Mouse (Mus musculus): ENCODE measurements around the gene Lnx1. TPM values are rescaled to one million over a fixed set of nuclear protein-coding genes. Genes with fewer than 3 reads are reported as not detected.

Lnx1 gene
- polyA plus RNA-seq, 1 experiment from 2014 or later: 1.5 TPM

- H3K9me3 ChIP-seq: no peaks in the 10 kb centered on the region
- ATAC-seq (ENCODE audit: insufficient number of reproducible peaks, insufficient read depth, low FRiP score, low TSS enrichment, low read depth): no peak
- H3K27me3 ChIP-seq: no peaks in the 10 kb centered on the region
- H3K36me3 ChIP-seq: no peaks in the 10 kb centered on the region
- 86% methylated on average over 9 of the region's 9 CpGs for WGBS
- no peak overlapping the region for H3K9ac ChIP-seq (replicated peaks)
- H3K4me2 ChIP-seq: no peak overlapping the region
- peaks cover 22% of the 10 kb centered on the region for H3K4me1 ChIP-seq (replicated peaks)
- no peak overlapping the region for H3K27ac ChIP-seq
- no peak overlapping the region for H3K4me3 ChIP-seq (replicated peaks)
Measured at GRCm38 (mm10) chr5:74697534-74697933, 5.2 kb downstream of the Lnx1 start.

- ATAC-seq (ENCODE audit: insufficient number of reproducible peaks, insufficient read depth, low FRiP score, low TSS enrichment, low read depth): peak; percentile 54; the same call in 1 of the 2 replicates
- H3K27ac ChIP-seq: peak overlapping the region; percentile 66
- no peak overlapping the region for H3K9ac ChIP-seq (replicated peaks)
Measured at GRCm38 (mm10) chr5:74694390-74694801, 8.3 kb downstream of the Lnx1 start.

GRCm38 (mm10) chr5:74693836-74694235 lies 8.9 kb downstream of the Lnx1 start:
- ATAC-seq (ENCODE audit: insufficient number of reproducible peaks, insufficient read depth, low FRiP score, low TSS enrichment, low read depth): no peak
- Histone ChIP-seq H3K36me3 (no peaks in the 10 kb centered on the region), H3K4me3 (replicated peaks) (no peak overlapping the region)

More at GRCm38 (mm10) chr5:74694390-74694801, 8.3 kb downstream of the Lnx1 start:
- no peaks in the 10 kb centered on the region for H3K27me3 ChIP-seq
- 11% methylated on average over 7 of the region's 7 CpGs for WGBS
- no peaks in the 10 kb centered on the region for H3K9me3 ChIP-seq
- H3K4me3 ChIP-seq (replicated peaks): no peak overlapping the region
- H3K4me1 ChIP-seq (replicated peaks): peaks cover 30% of the 10 kb centered on the region
- 0 out of 2 replicates have a peak overlapping the region, but pooled peaks have one; percentile 13 for H3K4me2 ChIP-seq
- no peaks in the 10 kb centered on the region for H3K36me3 ChIP-seq

GRCm38 (mm10) chr5:74692411-74693090 lies 10.2 kb downstream of the Lnx1 start:
- Histone ChIP-seq H3K9me3 (no peaks in the 10 kb centered on the region), H3K9ac (replicated peaks) (no peak overlapping the region), H3K27ac (no peak overlapping the region), H3K4me2 (no peak overlapping the region), H3K36me3 (no peaks in the 10 kb centered on the region), H3K4me1 (replicated peaks) (peaks cover 30% of the 10 kb centered on the region), H3K27me3 (no peaks in the 10 kb centered on the region), H3K4me3 (replicated peaks) (no peak overlapping the region)
- WGBS: 85% methylated on average over 6 of the region's 6 CpGs
- no peak for ATAC-seq (ENCODE audit: insufficient number of reproducible peaks, insufficient read depth, low FRiP score, low TSS enrichment, low read depth)

More at GRCm38 (mm10) chr5:74693836-74694235, 8.9 kb downstream of the Lnx1 start:
- no peak overlapping the region for H3K4me2 ChIP-seq
- no peaks in the 10 kb centered on the region for H3K9me3 ChIP-seq
- H3K27me3 ChIP-seq: no peaks in the 10 kb centered on the region
- H3K27ac ChIP-seq: peak overlapping the region; percentile 66; the same call in 1 of the 2 replicates
- 26% methylated on average over 2 of the region's 2 CpGs for WGBS
- no peak overlapping the region for H3K9ac ChIP-seq (replicated peaks)
- H3K4me1 ChIP-seq (replicated peaks): peaks cover 30% of the 10 kb centered on the region

- Histone ChIP-seq H3K4me2 (no peak overlapping the region), H3K4me1 (replicated peaks) (peaks cover 20% of the 10 kb centered on the region), H3K27ac (no peak overlapping the region), H3K9me3 (no peaks in the 10 kb centered on the region), H3K9ac (replicated peaks) (no peak overlapping the region), H3K36me3 (no peaks in the 10 kb centered on the region), H3K4me3 (replicated peaks) (no peak overlapping the region), H3K27me3 (no peaks in the 10 kb centered on the region)
- WGBS: 88% methylated on average over 2 of the region's 2 CpGs
- ATAC-seq (ENCODE audit: insufficient number of reproducible peaks, insufficient read depth, low FRiP score, low TSS enrichment, low read depth): no peak
Measured at GRCm38 (mm10) chr5:74688822-74689221, 13.9 kb downstream of the Lnx1 start.

GRCm38 (mm10) chr5:74684944-74685343 lies 17.8 kb downstream of the Lnx1 start:
- Histone ChIP-seq H3K4me3 (replicated peaks) (no peak overlapping the region), H3K27ac (no peak overlapping the region), H3K9me3 (no peaks in the 10 kb centered on the region), H3K4me2 (no peak overlapping the region), H3K9ac (replicated peaks) (no peak overlapping the region), H3K36me3 (no peaks in the 10 kb centered on the region), H3K27me3 (no peaks in the 10 kb centered on the region), H3K4me1 (replicated peaks) (peaks cover 5% of the 10 kb centered on the region; the same call in 1 of the 2 replicates)
- WGBS: 66% methylated on average over 5 of the region's 5 CpGs
- ATAC-seq (ENCODE audit: insufficient number of reproducible peaks, insufficient read depth, low FRiP score, low TSS enrichment, low read depth): no peak

- Histone ChIP-seq H3K4me2 (no peak overlapping the region), H3K9me3 (no peaks in the 10 kb centered on the region), H3K27ac (no peak overlapping the region), H3K9ac (replicated peaks) (no peak overlapping the region), H3K4me3 (replicated peaks) (no peak overlapping the region), H3K27me3 (no peaks in the 10 kb centered on the region), H3K4me1 (replicated peaks) (peaks cover 5% of the 10 kb centered on the region; the same call in 1 of the 2 replicates), H3K36me3 (no peaks in the 10 kb centered on the region)
- no peak for ATAC-seq (ENCODE audit: insufficient number of reproducible peaks, insufficient read depth, low FRiP score, low TSS enrichment, low read depth)
- 85% methylated on average over 2 of the region's 2 CpGs for WGBS
Measured at GRCm38 (mm10) chr5:74683832-74684231, 18.9 kb downstream of the Lnx1 start.

- H3K9ac ChIP-seq (replicated peaks): no peak overlapping the region
- no peak overlapping the region for H3K4me3 ChIP-seq (replicated peaks)
- H3K4me1 ChIP-seq (replicated peaks): peaks cover 5% of the 10 kb centered on the region; the same call in 1 of the 2 replicates
- ATAC-seq (ENCODE audit: insufficient number of reproducible peaks, insufficient read depth, low FRiP score, low TSS enrichment, low read depth): no peak
- no peaks in the 10 kb centered on the region for H3K36me3 ChIP-seq
- 96% methylated on average over 1 of the region's 1 CpGs for WGBS
- H3K4me2 ChIP-seq: no peak overlapping the region
- no peak overlapping the region for H3K27ac ChIP-seq
- no peaks in the 10 kb centered on the region for H3K27me3 ChIP-seq
- no peaks in the 10 kb centered on the region for H3K9me3 ChIP-seq
Measured at GRCm38 (mm10) chr5:74682735-74683134, 20.0 kb downstream of the Lnx1 start.

- WGBS: 70% methylated on average over 7 of the region's 7 CpGs
Measured at GRCm38 (mm10) chr5:74679631-74680030, 23.1 kb downstream of the Lnx1 start.

GRCm38 (mm10) chr5:74678693-74679092 lies 24.0 kb downstream of the Lnx1 start:
- Histone ChIP-seq H3K4me3 (replicated peaks) (no peak overlapping the region), H3K4me2 (no peak overlapping the region)
- WGBS: 91% methylated on average over 5 of the region's 5 CpGs

More at GRCm38 (mm10) chr5:74679631-74680030, 23.1 kb downstream of the Lnx1 start:
- Histone ChIP-seq H3K4me1 (replicated peaks) (no peaks in the 10 kb centered on the region), H3K36me3 (no peaks in the 10 kb centered on the region), H3K4me2 (no peak overlapping the region), H3K27ac (no peak overlapping the region), H3K9ac (replicated peaks) (no peak overlapping the region), H3K9me3 (no peaks in the 10 kb centered on the region), H3K27me3 (no peaks in the 10 kb centered on the region), H3K4me3 (replicated peaks) (no peak overlapping the region)
- no peak for ATAC-seq (ENCODE audit: insufficient number of reproducible peaks, insufficient read depth, low FRiP score, low TSS enrichment, low read depth)

GRCm38 (mm10) chr5:74677399-74678338 lies 25.0 kb downstream of the Lnx1 start:
- Histone ChIP-seq H3K4me2 (no peak overlapping the region), H3K9ac (replicated peaks) (no peak overlapping the region)
- ATAC-seq (ENCODE audit: insufficient number of reproducible peaks, insufficient read depth, low FRiP score, low TSS enrichment, low read depth): no peak

More at GRCm38 (mm10) chr5:74678693-74679092, 24.0 kb downstream of the Lnx1 start:
- no peak for ATAC-seq (ENCODE audit: insufficient number of reproducible peaks, insufficient read depth, low FRiP score, low TSS enrichment, low read depth)
- Histone ChIP-seq H3K9me3 (no peaks in the 10 kb centered on the region), H3K27ac (no peak overlapping the region), H3K9ac (replicated peaks) (no peak overlapping the region), H3K4me1 (replicated peaks) (no peaks in the 10 kb centered on the region), H3K27me3 (no peaks in the 10 kb centered on the region), H3K36me3 (no peaks in the 10 kb centered on the region)

More at GRCm38 (mm10) chr5:74677399-74678338, 25.0 kb downstream of the Lnx1 start:
- Histone ChIP-seq H3K4me3 (replicated peaks) (no peak overlapping the region), H3K27ac (no peak overlapping the region), H3K27me3 (no peaks in the 10 kb centered on the region), H3K4me1 (replicated peaks) (no peaks in the 10 kb centered on the region), H3K36me3 (no peaks in the 10 kb centered on the region), H3K9me3 (no peaks in the 10 kb centered on the region)
- 74% methylated on average over 19 of the region's 19 CpGs for WGBS

Data from limb, embryonic 12.5 days (tissue).